Mouse (Mus musculus): ENCODE measurements around the gene Trim37.

DNA sequence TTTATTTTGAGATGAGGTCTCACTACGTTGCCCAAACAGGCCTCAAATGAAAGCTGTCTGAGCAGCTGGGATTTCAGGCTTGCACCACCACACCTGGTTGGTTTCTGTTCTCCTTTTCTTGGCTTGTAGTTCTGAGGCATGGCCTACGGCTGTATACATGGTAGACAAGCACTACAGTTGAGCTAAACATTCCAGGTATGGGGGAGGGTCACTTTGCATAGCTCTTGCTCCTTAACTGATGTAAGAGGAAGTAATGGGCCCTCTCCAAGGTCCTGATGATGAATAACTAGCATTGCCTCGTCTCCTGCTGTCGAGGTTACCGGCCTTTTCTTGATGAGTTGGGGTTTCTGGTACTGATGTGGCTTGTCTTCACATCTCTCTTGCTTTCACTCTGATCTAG is 127.3 kb downstream of the Trim37 start:
- TF ChIP-seq GATA1 (IDR thresholded peaks at IDR 0.05; ENCODE audit: low read length) (no peak), TAL1 (IDR thresholded peaks at IDR 0.05; ENCODE audit: low read length) (no peak)

All from erythroblast, embryonic 14.5 days (primary cell).